Mouse (Mus musculus): ENCODE data around the gene Car1. TPM values are rescaled to one million over a fixed set of nuclear protein-coding genes. Genes with fewer than 3 reads are reported as not detected.
"Not testable (repeated sequence)": the region's sequence is repeated elsewhere in the genome, so short reads cannot be mapped to it uniquely, and the experiment has no call there.

Gene Car1
- 1 to 10 TPM in 1 of 2 experiments, not detected in 1; 5.8 TPM for polyA plus RNA-seq (2017; shearing (Covaris generic))

- no peak for ATAC-seq
Observed at GRCm38 (mm10) chr3:14808211-14808610, at the start of gene Car1. Gene Car1 (minus strand): TSS chr3:14808368.

DNA sequence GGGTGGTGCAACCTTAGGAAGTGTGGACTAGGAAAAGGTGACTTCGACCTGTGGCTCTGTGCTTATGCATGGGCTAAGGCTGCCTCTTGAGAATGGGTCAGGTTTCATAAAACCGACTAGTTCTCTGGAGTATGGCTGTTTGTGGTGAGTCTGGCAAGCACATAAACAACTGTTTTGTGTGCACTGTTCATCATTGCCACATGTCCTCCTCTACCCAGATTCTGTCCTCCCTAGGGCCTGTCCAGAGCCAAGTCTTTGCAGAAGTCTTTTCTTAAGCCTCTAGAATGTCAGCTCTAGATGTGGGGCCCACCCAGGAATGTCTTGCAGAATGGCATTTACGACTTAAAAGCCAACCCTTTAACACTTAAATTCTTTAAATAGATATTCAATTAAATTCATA lies 49.7 kb upstream of the Car1 start:
- ATAC-seq = no peak

- ATAC-seq = no peak
Observed at GRCm38 (mm10) chr3:14854446-14854845, 46.3 kb upstream of the Car1 start.

DNA sequence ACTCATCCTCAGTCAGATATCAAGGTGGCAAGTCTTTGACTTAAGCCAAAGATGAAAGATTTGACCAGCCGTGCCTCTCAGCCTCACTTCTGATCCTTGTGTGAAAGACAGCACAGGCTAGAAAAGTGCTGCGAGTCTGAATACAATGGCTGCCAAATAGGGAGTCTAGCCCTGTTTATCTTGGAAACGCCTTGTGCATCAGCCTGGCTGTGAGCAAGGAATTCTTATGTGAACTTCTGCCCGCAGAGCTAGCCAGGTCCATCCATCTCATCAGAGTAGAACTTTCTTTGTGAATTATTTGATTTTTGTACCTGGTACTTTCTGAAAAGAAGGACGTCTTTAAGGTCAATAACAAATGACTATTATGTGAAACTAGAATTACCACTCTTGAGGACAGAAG lies 45.8 kb upstream of the Car1 start:
- no peak for ATAC-seq

DNA sequence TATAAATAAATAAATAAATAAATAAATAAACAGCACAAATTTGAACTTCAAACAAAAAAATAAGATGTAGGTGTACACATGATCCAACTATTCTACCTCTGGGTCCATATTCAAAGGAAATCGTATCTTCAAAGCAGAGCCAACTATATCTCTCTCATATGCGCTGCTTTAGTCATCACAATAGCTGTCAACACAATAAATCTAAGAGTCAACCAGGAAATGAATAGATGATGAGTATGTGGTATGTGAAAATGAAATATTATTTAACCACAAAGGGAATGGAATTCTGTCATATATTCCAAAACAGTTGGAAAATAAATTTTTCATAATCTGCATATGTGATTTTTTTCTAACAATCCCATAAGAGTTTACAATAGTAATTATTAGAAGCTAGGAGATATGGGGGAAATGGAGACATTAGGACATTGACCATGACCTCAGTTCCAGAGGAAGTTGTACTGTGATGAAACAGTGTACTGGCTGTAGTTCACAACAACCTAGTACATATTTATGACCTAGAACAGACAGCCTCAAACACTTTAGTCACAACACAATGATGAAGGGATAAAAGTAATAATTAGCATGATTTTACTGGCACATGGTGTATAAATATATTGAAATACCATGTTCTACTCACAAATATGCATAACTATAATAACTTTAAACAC lies 40.6 kb upstream of the Car1 start:
- ATAC-seq = no peak

DNA sequence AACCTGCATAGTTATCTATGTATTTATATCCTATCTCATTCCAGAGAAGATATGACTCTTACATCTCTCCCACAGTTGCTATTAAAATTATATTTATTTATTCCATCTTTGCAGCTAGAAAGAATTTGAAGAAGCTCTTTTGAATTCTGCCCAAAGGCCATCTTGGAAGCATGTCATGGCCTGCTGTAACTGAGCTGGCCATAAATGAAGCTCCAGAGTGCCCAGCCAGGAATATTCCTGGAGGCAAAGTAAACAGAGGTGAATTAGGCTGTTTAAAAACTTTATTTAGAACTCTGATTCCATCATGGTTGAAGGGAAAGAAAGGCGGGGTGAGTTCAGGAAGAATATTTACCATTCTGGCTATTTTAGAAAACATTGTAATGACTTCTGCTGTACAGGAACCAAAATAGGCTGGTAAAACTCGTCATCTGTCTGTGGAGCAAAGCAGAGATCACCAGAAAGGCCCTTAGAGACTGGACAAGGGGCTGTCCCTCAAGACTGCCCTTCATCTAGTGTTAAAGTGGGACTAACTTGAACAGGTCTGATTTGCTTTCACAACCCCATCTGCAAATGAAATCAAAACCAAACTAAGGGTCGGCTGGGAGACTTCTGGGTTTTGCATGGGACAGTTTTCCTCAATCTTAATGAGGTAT lies 31.4 kb upstream of the Car1 start:
- ATAC-seq = no peak

DNA sequence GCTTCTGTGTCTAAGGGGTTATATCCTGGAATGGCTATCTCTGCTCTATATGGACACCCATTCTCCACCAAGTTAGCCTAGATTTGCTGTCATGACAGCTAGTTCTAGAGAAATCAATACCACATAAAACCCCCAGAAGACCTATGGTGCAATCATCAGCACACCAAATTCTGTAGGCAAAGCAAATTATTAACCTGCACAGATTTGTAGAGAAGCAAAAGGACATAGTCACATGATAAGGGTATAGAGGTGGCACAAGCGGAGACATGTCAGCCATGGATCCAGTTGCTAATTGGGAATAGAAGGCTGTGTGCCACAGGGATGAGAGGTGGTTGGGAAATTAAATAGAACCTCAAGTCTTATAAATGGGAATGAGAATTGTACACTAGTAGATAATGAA lies 30.8 kb upstream of the Car1 start:
- no peak for ATAC-seq

DNA sequence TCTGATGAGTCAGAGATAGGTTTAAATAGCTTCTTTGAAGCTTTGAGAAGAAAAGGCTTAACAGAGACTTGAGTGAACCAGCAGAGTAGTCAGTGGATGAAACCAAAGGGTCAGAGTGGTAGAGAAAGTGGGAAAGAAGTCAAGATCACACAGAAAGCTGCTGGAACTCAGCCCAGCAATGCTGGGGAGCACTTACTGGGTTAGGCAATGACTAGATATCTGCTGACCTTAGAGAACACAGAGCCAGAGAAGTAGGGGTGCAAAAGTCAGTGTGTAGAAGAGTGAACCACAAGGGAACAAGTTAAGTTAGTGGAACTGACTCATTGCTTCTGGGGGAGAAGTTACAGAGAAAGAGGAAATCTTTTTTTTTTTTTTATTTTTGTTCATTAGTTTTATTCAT lies 24.6 kb upstream of the Car1 start:
- no peak for ATAC-seq

- no peak for ATAC-seq
Observed at GRCm38 (mm10) chr3:14831219-14831835, 23.2 kb upstream of the Car1 start.

DNA sequence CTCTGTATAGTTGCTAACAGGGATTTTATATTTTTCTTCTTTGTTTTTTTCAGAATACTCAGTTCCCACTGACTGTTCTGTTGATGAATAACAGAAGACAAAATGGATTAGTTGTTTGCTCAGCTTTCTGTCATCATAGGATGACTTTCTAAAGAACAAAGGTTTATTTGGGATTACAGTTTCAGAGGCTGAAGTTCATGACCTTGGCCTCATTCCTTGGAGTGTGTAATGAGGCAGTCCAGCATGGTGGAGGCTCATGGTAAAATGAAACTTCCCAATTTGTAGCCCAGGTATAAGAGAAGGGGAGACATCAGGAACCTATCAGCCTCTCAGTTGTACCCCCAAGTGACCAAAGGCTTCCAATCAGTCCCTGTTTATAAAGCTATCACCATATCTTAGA lies 20.7 kb upstream of the Car1 start:
- ATAC-seq = no peak

GRCm38 (mm10) chr3:14819844-14820504 lies 11.8 kb upstream of the Car1 start:
- ATAC-seq = no peak

GRCm38 (mm10) chr3:14815396-14815795 lies 7.2 kb upstream of the Car1 start:
- not testable (repeated sequence) for ATAC-seq

- no peak for ATAC-seq
Observed at GRCm38 (mm10) chr3:14806702-14807101, 1.5 kb downstream of the Car1 start.

DNA sequence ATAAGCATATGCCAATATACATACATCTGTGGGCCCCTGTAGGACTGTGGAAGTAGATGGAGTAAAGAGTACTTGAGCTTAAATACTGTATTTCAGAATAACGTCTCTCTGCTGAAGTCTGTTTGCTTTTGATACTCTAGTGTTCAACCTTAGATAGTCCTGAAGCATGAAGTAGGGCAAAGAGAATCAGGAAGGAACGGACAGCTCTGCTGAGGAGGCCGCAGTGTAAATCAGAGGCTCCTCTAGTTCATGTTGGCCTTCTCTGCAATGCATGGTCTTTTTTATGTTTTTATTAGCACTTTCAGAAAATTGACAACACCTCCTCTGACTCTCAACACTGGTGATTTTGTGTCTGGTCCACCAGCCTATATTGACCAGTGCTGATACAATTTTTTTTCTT lies 2.2 kb downstream of the Car1 start:
- ATAC-seq = no peak

GRCm38 (mm10) chr3:14804906-14805305 lies 3.3 kb downstream of the Car1 start:
- no peak for ATAC-seq

GRCm38 (mm10) chr3:14797069-14797468 lies 11.1 kb downstream of the Car1 start:
- ATAC-seq = no peak

DNA sequence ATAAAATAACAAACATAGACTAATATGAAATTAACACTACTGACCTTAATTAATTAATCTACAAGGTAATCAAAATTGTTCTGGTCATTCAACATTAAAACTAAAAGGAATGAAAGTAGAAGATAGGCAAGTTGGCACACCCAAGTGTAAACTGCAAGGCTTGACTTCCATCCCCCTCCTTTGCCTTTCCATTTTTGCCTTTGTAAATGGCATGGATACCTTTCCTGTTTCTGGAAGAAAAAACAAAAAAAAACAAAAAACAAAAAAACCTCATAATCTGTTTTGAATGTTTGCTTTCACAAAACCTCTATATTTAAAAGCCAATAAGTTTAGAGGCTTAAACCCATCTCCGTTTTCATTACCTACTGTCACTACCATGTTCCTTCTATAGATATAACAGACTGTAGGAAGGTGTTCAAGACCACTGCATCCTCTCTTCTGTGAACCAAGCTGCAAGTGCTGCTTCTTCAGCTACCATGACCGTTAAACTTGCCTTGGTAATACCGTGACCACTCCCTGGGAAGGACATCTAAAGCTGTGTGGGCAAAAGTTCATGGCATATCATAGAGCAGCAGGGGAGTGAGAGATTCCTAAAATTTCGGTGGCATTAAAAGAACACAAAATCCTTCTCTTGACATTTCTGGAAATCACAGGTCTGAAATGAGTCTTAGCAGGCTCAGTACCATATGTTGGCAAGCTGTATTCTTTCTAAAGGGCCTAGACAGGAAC lies 12.7 kb downstream of the Car1 start:
- ATAC-seq = no peak

DNA sequence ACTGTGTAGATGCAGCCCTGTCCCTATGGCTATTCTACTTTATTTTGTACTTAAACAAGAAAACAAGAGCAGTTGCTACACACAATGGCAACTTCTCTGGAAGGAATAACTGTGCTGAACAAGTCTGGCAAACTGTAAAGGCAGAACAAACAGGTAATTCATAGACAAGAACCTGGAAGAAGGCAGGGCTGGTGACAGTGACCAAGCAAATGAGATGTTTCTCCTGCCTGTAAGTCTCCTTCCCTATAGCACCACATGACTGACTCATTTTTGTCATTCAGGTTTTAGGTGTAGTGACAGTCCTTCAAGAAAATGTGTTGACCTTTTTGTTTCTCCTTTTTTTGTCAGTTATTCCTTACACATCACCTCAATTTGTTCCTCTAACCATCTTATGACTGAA lies 16.1 kb downstream of the Car1 start:
- no peak for ATAC-seq

GRCm38 (mm10) chr3:14787607-14788006 lies 20.6 kb downstream of the Car1 start:
- no peak for ATAC-seq

DNA sequence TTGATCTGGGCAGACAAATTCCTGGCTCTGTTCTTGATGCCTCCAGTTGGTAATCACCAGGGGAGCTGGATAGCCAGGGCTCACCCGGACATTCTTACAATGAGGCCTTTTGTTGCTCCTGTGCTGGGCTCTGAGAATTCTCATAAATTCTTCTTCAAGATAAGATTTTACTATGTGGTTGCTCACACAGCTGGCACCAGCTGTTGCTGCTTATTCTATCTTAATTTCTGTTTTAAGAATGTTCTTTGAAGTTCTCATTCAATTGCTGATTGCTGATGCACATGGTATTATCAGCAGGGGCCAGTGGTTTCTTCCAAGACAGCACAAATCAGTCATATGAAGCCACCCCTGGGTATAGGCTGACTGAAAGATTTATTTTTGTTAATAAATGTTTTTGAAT lies 21.0 kb downstream of the Car1 start:
- no peak for ATAC-seq

DNA sequence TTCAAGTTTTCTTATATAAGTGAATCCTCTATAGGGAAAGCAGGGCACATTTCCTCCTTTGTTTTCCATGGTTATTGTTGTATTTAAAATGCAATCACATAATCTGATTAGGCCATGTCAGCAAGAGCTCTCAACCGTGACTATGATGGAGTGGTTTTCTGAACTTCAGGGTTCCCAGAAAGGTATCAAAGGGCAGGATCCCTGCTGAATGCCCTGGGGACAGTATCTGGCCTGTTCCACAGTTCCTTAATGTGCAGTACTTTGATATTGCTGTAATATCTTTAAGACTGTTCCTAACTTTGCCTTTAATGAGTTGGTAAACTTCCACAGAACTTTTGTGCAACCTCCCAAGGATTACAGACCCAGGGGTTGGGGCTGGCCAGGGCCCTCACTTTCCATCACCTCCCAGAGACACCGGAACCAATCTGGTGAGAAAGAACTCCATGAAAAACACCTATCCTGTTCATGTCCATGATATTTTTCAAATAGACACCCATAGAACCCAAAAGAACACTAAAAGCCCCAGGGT lies 21.6 kb downstream of the Car1 start:
- no peak for ATAC-seq

DNA sequence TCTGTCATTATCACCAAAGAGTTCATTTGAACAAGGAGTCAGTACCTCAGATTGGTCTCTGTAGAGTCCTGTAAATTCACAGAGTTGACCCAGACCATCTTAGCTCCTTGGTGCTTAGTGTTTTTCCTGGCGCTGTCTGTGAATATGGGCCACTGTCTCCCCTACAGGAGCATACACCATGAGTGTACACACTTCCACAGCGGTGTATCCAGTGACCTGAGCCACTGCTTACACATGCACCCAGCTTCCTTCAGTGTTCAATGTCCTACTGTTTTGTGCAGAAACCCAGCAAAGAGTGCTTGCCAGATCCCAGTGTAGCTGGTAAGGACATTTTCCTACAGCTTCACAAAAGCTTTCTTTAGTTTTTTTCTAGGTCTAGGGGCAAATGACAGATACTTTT lies 22.8 kb downstream of the Car1 start:
- no peak for ATAC-seq

DNA sequence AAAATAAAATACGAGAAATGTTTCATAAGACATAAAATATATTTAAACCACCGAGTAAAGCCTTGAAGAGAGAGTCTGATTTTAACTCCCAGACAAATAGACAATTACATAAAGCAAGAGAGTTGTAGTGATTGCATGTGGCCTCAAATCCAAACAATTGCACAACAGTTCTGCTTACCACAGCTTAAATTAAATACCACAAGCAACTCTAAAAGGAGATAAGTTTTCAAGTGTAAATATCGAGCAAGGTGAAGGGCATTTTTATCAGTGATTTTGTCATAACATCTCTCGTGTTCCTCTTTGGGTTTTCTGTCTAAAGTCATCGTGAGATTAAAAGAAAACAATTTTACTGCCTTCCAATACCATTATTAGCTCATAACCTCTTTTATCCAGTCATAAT lies 25.0 kb downstream of the Car1 start:
- not testable (repeated sequence) for ATAC-seq

Measured in activated CD4-positive, CD25-positive, alpha-beta regulatory T cell, adult 4 months (primary cell).